Comparison of ENCODE assay signal across 9 mouse cellular contexts in genomic region chr2:105671798-105672595, GRCm38 (mm10). TPM values are rescaled to one million over a fixed set of nuclear protein-coding genes. Genes with fewer than 3 reads are reported as not detected.
DNase-seq lines count a peak whose midpoint lies in the region; ATAC-seq and TF ChIP-seq lines count a peak whose summit lies in the region.
"Had no signal": no experiment of that assay in that cellular context is flagged by ENCODE, and none has a peak within 500 bp of the region (broad histone marks: within the 10 kb centered on the region; RNA-seq: fewer than 3 reads in every experiment).

No protein-coding gene starts in this region.

- H3K36me3 ChIP-seq in lung, embryonic 14.5 days (ENCODE audit: insufficient read depth) = no peaks in the 10 kb centered on the region
- H3K36me3 ChIP-seq in embryonic facial prominence, embryonic 12.5 days = no peaks in the 10 kb centered on the region
- H3K36me3 ChIP-seq in liver, embryonic 13.5 days = no peaks in the 10 kb centered on the region
- no peaks in the 10 kb centered on the region for H3K36me3 ChIP-seq in stomach, postnatal 0 days (ENCODE audit: control insufficient read depth, insufficient read depth, low read length)
- H3K36me3 ChIP-seq: embryonic facial prominence, embryonic 15.5 days had no signal

- H3K27me3 ChIP-seq in lung, embryonic 14.5 days (ENCODE audit: insufficient read depth, low read length) = peaks cover 100% of the 10 kb centered on the region
- peaks cover 94% of the 10 kb centered on the region for H3K27me3 ChIP-seq in embryonic facial prominence, embryonic 12.5 days
- H3K27me3 ChIP-seq in liver, embryonic 13.5 days = peaks cover 100% of the 10 kb centered on the region
- peaks cover 41% of the 10 kb centered on the region for H3K27me3 ChIP-seq in stomach, postnatal 0 days (ENCODE audit: control insufficient read depth, insufficient read depth, low read length)
- H3K27me3 ChIP-seq: Patski had no signal

- H3K9ac ChIP-seq in lung, embryonic 14.5 days = no peak overlapping the region
- H3K9ac ChIP-seq in embryonic facial prominence, embryonic 12.5 days = no peak overlapping the region
- no peak overlapping the region for H3K9ac ChIP-seq in liver, embryonic 13.5 days
- H3K9ac ChIP-seq in stomach, postnatal 0 days (ENCODE audit: low read length) = no peak overlapping the region
- H3K9ac ChIP-seq: embryonic facial prominence, embryonic 15.5 days had no signal

- DNase-seq in lung, embryonic 14.5 days = peak; percentile 45
- DNase-seq in lung, postnatal 36 days = no peak
- DNase-seq in liver, embryonic 13.5 days = no peak
- DNase-seq in stomach, postnatal 0 days (ENCODE audit: low spot score) = no peak
- no peak for DNase-seq in thymus, postnatal 14 days
- no peak for DNase-seq in spleen, adult 18-20 months

- no peak overlapping the region for H3K4me2 ChIP-seq in lung, embryonic 14.5 days
- H3K4me2 ChIP-seq in embryonic facial prominence, embryonic 12.5 days (replicated peaks) = peak overlapping the region; percentile 7; the same call in 1 of the 2 replicates
- H3K4me2 ChIP-seq in liver, embryonic 13.5 days = no peak overlapping the region
- H3K4me2 ChIP-seq in stomach, postnatal 0 days (replicated peaks; ENCODE audit: low read depth) = no peak overlapping the region
- H3K4me2 ChIP-seq: embryonic facial prominence, embryonic 15.5 days had no signal

- TF ChIP-seq EP300 in stomach, postnatal 0 days (optimal IDR thresholded peaks at IDR 0.05) = no peak

- H3K4me1 ChIP-seq in lung, embryonic 14.5 days (ENCODE audit: insufficient read depth) = 0 out of 2 replicates have a peak, but pooled peaks cover 4% of the 10 kb centered on the region
- H3K4me1 ChIP-seq in embryonic facial prominence, embryonic 12.5 days = peaks cover 19% of the 10 kb centered on the region; the same call in 1 of the 2 replicates
- peaks cover 32% of the 10 kb centered on the region for H3K4me1 ChIP-seq in liver, embryonic 13.5 days (replicated peaks)
- H3K4me1 ChIP-seq in stomach, postnatal 0 days (replicated peaks; ENCODE audit: control insufficient read depth, insufficient read depth) = peaks cover 2% of the 10 kb centered on the region; the same call in 1 of the 2 replicates

- no peak for ATAC-seq in lung, embryonic 14.5 days (ENCODE audit: insufficient read depth)
- no peak for ATAC-seq in embryonic facial prominence, embryonic 12.5 days (ENCODE audit: insufficient number of reproducible peaks, insufficient read depth, low FRiP score, low TSS enrichment)
- no peak for ATAC-seq in liver, embryonic 13.5 days (ENCODE audit: low read depth)
- no peak for ATAC-seq in stomach, postnatal 0 days (ENCODE audit: low FRiP score, low TSS enrichment)
- ATAC-seq: Patski had no signal

- WGBS in lung, embryonic 14.5 days = under 1% methylated on average over 25 of the region's 25 CpGs
- 1% methylated on average over 25 of the region's 25 CpGs for WGBS in embryonic facial prominence, embryonic 12.5 days
- WGBS in liver, embryonic 13.5 days (ENCODE audit: insufficient replicate concordance) = 2% methylated on average over 25 of the region's 25 CpGs
- 5% methylated on average over 25 of the region's 25 CpGs for WGBS in stomach, postnatal 0 days

- H3K27ac ChIP-seq in lung, embryonic 14.5 days (ENCODE audit: low read depth) = no peak overlapping the region
- H3K27ac ChIP-seq in embryonic facial prominence, embryonic 12.5 days = no peak overlapping the region
- H3K27ac ChIP-seq in liver, embryonic 13.5 days = no peak overlapping the region
- H3K27ac ChIP-seq in stomach, postnatal 0 days (replicated peaks) = no peak overlapping the region
- H3K27ac ChIP-seq: embryonic facial prominence, embryonic 15.5 days had no signal

- H3K9me3 ChIP-seq in lung, embryonic 14.5 days (ENCODE audit: low read depth, low read length) = no peaks in the 10 kb centered on the region
- H3K9me3 ChIP-seq in embryonic facial prominence, embryonic 12.5 days = no peaks in the 10 kb centered on the region
- H3K9me3 ChIP-seq in liver, embryonic 13.5 days (replicated peaks) = no peaks in the 10 kb centered on the region
- H3K9me3 ChIP-seq in stomach, postnatal 0 days (ENCODE audit: control insufficient read depth, low read length) = no peaks in the 10 kb centered on the region
- H3K9me3 ChIP-seq: embryonic facial prominence, embryonic 15.5 days had no signal

- H3K4me3 ChIP-seq in lung, embryonic 14.5 days (ENCODE audit: low read depth, low read length) = no peak overlapping the region
- H3K4me3 ChIP-seq in embryonic facial prominence, embryonic 12.5 days = 0 out of 2 replicates have a peak overlapping the region, but pooled peaks have one; percentile 3
- H3K4me3 ChIP-seq in liver, embryonic 13.5 days (replicated peaks) = peak overlapping the region; percentile 6; the same call in 1 of the 2 replicates
- H3K4me3 ChIP-seq in stomach, postnatal 0 days (ENCODE audit: low read depth, low read length) = no peak overlapping the region
- H3K4me3 ChIP-seq: embryonic facial prominence, embryonic 15.5 days had no signal

- peak; percentile 28; the same call in 1 of the 2 replicates for TF ChIP-seq CTCF in lung, embryonic 14.5 days (IDR thresholded peaks at IDR 0.05; ENCODE audit: low read depth)
- peak; percentile 24; the same call in 1 of the 2 replicates for TF ChIP-seq CTCF in stomach, postnatal 0 days (IDR thresholded peaks at IDR 0.05; ENCODE audit: low read depth)

RNA-seq across cellular contexts. Expression of gene Pax6, which starts 3.3 kb away (rescaled TPM):
- polyA plus RNA-seq in lung, embryonic 14.5 days (2014; fragmentation: Nextera tagmentation; extraction: Ambion mirVana) = 0.08 TPM in 1 of 2 replicates, not detected in the other
- 13.7 and 20.8 TPM in 2 replicates for polyA plus RNA-seq in embryonic facial prominence, embryonic 12.5 days (2016; fragmentation: Nextera tagmentation; extraction: Ambion mirVana)
- polyA plus RNA-seq in liver, embryonic 13.5 days (2015; fragmentation: Nextera tagmentation; extraction: Ambion mirVana) = 0.05 and 0.07 TPM in 2 replicates
- polyA plus RNA-seq in stomach, postnatal 0 days (2015; fragmentation: Nextera tagmentation; extraction: Ambion mirVana) = 0.63 and 0.67 TPM in 2 replicates
- polyA plus RNA-seq: Patski had no signal

Comparison
In these comparisons a context has a peak if more than half of its experiments do, and no peak if none do; other contexts are left out.
1. H3K4me3 ChIP-seq: peak in embryonic facial prominence, embryonic 12.5 days (single experiment) and liver, embryonic 13.5 days (single experiment); none in lung, embryonic 14.5 days (single experiment) and stomach, postnatal 0 days (single experiment).